Mouse (Mus musculus): ENCODE measurements around the gene Lsamp. TPM values are rescaled to one million over a fixed set of nuclear protein-coding genes. Genes with fewer than 3 reads are reported as not detected.

The Lsamp gene
- total RNA-seq, 1 experiment: not detected

- Histone ChIP-seq H3K4me3 (ENCODE audit: insufficient read depth in 1 of 2, low read depth in 1 of 2, low read length in 2 of 2, poor library complexity in 1 of 2, severe bottlenecking in 1 of 2) (no peak overlapping the region), H3K4me1 (ENCODE audit: control insufficient read depth in 2 of 2, insufficient read depth in 2 of 2, low read length in 2 of 2, poor library complexity in 1 of 2) (no peaks in the 10 kb centered on the region), H3K9ac (ENCODE audit: insufficient read depth, low read depth, low read length, poor library complexity, severe bottlenecking) (no peak overlapping the region), H3K9me3 (ENCODE audit: control insufficient read depth, insufficient read depth, low read depth, low read length) (no peaks in the 10 kb centered on the region), H3K27ac (ENCODE audit: insufficient read depth, low read depth, low read length, poor library complexity, severe bottlenecking) (no peak overlapping the region), H3K36me3 (ENCODE audit: control insufficient read depth, insufficient read depth, low read length, poor library complexity, severe bottlenecking) (no peaks in the 10 kb centered on the region)
- in situ Hi-C loops (cut with MboI; ENCODE audit: low sequenced_read_pairs in 2 of 2, unreplicated experiment in 2 of 2): no loop called here
- TF ChIP-seq ZNF384 (IDR thresholded peaks at IDR 0.05; ENCODE audit: low read depth, low read length) (no peak), MAFK (IDR thresholded peaks at IDR 0.05; ENCODE audit: insufficient read depth, low read depth, low read length) (no peak)
- no peak for DNase-seq (ENCODE audit: low read depth, low spot score)
Observed at GRCm38 (mm10) chr16:41102805-41103204, 1118.6 kb downstream of the Lsamp start.

- in situ Hi-C loops (cut with MboI; ENCODE audit: low sequenced_read_pairs in 2 of 2, unreplicated experiment in 2 of 2): no loop called here
- no peak overlapping the region for H3K9ac ChIP-seq (ENCODE audit: insufficient read depth, low read depth, low read length, poor library complexity, severe bottlenecking)
- TF ChIP-seq MAFK (IDR thresholded peaks at IDR 0.05; ENCODE audit: insufficient read depth, low read depth, low read length): no peak
- TF ChIP-seq ZNF384 (IDR thresholded peaks at IDR 0.05; ENCODE audit: low read depth, low read length): no peak
- no peak for TF ChIP-seq CHD2 (IDR thresholded peaks at IDR 0.05; ENCODE audit: low read depth, low read length)
- no peak for TF ChIP-seq ZC3H11A (IDR thresholded peaks at IDR 0.05; ENCODE audit: borderline replicate concordance, low read depth, low read length)
- no peak for TF ChIP-seq HCFC1 (IDR thresholded peaks at IDR 0.05; ENCODE audit: borderline replicate concordance, insufficient read depth, low read length)
- H3K27ac ChIP-seq (ENCODE audit: insufficient read depth, low read depth, low read length, poor library complexity, severe bottlenecking): no peak overlapping the region
- H3K9me3 ChIP-seq (ENCODE audit: control insufficient read depth, insufficient read depth, low read depth, low read length): no peaks in the 10 kb centered on the region
- H3K4me3 ChIP-seq (ENCODE audit: insufficient read depth in 1 of 2, low read depth in 1 of 2, low read length in 2 of 2, poor library complexity in 1 of 2, severe bottlenecking in 1 of 2): no peak overlapping the region
- no peaks in the 10 kb centered on the region for H3K36me3 ChIP-seq (ENCODE audit: control insufficient read depth, insufficient read depth, low read length, poor library complexity, severe bottlenecking)
- H3K4me1 ChIP-seq (ENCODE audit: control insufficient read depth in 2 of 2, insufficient read depth in 2 of 2, low read length in 2 of 2, poor library complexity in 1 of 2): no peaks in the 10 kb centered on the region
- DNase-seq (ENCODE audit: low read depth, low spot score): no peak
Observed at GRCm38 (mm10) chr16:41124361-41124760, 1140.2 kb downstream of the Lsamp start.

GRCm38 (mm10) chr16:41125051-41125450, 1140.9 kb downstream of the Lsamp start:
- Histone ChIP-seq H3K9ac (ENCODE audit: insufficient read depth, low read depth, low read length, poor library complexity, severe bottlenecking) (no peak overlapping the region), H3K4me1 (ENCODE audit: control insufficient read depth in 2 of 2, insufficient read depth in 2 of 2, low read length in 2 of 2, poor library complexity in 1 of 2) (no peaks in the 10 kb centered on the region), H3K36me3 (ENCODE audit: control insufficient read depth, insufficient read depth, low read length, poor library complexity, severe bottlenecking) (no peaks in the 10 kb centered on the region), H3K9me3 (ENCODE audit: control insufficient read depth, insufficient read depth, low read depth, low read length) (no peaks in the 10 kb centered on the region), H3K27ac (ENCODE audit: insufficient read depth, low read depth, low read length, poor library complexity, severe bottlenecking) (no peak overlapping the region), H3K4me3 (ENCODE audit: insufficient read depth in 1 of 2, low read depth in 1 of 2, low read length in 2 of 2, poor library complexity in 1 of 2, severe bottlenecking in 1 of 2) (no peak overlapping the region)
- TF ChIP-seq MAFK (IDR thresholded peaks at IDR 0.05; ENCODE audit: insufficient read depth, low read depth, low read length): no peak
- TF ChIP-seq HCFC1 (IDR thresholded peaks at IDR 0.05; ENCODE audit: borderline replicate concordance, insufficient read depth, low read length): no peak
- no peak for TF ChIP-seq ZC3H11A (IDR thresholded peaks at IDR 0.05; ENCODE audit: borderline replicate concordance, low read depth, low read length)
- TF ChIP-seq ZNF384 (IDR thresholded peaks at IDR 0.05; ENCODE audit: low read depth, low read length): no peak
- no peak for TF ChIP-seq CHD2 (IDR thresholded peaks at IDR 0.05; ENCODE audit: low read depth, low read length)
- no peak for DNase-seq (ENCODE audit: low read depth, low spot score)
- in situ Hi-C loops (cut with MboI; ENCODE audit: low sequenced_read_pairs in 2 of 2, unreplicated experiment in 2 of 2): no loop called here

- DNase-seq (ENCODE audit: low read depth, low spot score): no peak
- Histone ChIP-seq H3K4me1 (ENCODE audit: control insufficient read depth in 2 of 2, insufficient read depth in 2 of 2, low read length in 2 of 2, poor library complexity in 1 of 2) (no peaks in the 10 kb centered on the region), H3K27ac (ENCODE audit: insufficient read depth, low read depth, low read length, poor library complexity, severe bottlenecking) (no peak overlapping the region), H3K36me3 (ENCODE audit: control insufficient read depth, insufficient read depth, low read length, poor library complexity, severe bottlenecking) (no peaks in the 10 kb centered on the region), H3K4me3 (ENCODE audit: insufficient read depth in 1 of 2, low read depth in 1 of 2, low read length in 2 of 2, poor library complexity in 1 of 2, severe bottlenecking in 1 of 2) (no peak overlapping the region), H3K9ac (ENCODE audit: insufficient read depth, low read depth, low read length, poor library complexity, severe bottlenecking) (no peak overlapping the region), H3K9me3 (ENCODE audit: control insufficient read depth, insufficient read depth, low read depth, low read length) (no peaks in the 10 kb centered on the region)
- in situ Hi-C loops (cut with MboI; ENCODE audit: low sequenced_read_pairs in 2 of 2, unreplicated experiment in 2 of 2): no loop called here
- no peak for TF ChIP-seq HCFC1 (IDR thresholded peaks at IDR 0.05; ENCODE audit: borderline replicate concordance, insufficient read depth, low read length)
- TF ChIP-seq CHD2 (IDR thresholded peaks at IDR 0.05; ENCODE audit: low read depth, low read length): no peak
- no peak for TF ChIP-seq ZC3H11A (IDR thresholded peaks at IDR 0.05; ENCODE audit: borderline replicate concordance, low read depth, low read length)
- TF ChIP-seq MAFK (IDR thresholded peaks at IDR 0.05; ENCODE audit: insufficient read depth, low read depth, low read length): no peak
- TF ChIP-seq ZNF384 (IDR thresholded peaks at IDR 0.05; ENCODE audit: low read depth, low read length): no peak
Observed at GRCm38 (mm10) chr16:41131053-41131452, 1146.9 kb downstream of the Lsamp start.

GRCm38 (mm10) chr16:41172839-41173238, 1188.7 kb downstream of the Lsamp start:
- Histone ChIP-seq H3K9me3 (ENCODE audit: control insufficient read depth, insufficient read depth, low read depth, low read length) (no peaks in the 10 kb centered on the region), H3K4me1 (ENCODE audit: control insufficient read depth in 2 of 2, insufficient read depth in 2 of 2, low read length in 2 of 2, poor library complexity in 1 of 2) (no peaks in the 10 kb centered on the region), H3K9ac (ENCODE audit: insufficient read depth, low read depth, low read length, poor library complexity, severe bottlenecking) (no peak overlapping the region), H3K36me3 (ENCODE audit: control insufficient read depth, insufficient read depth, low read length, poor library complexity, severe bottlenecking) (no peaks in the 10 kb centered on the region), H3K27ac (ENCODE audit: insufficient read depth, low read depth, low read length, poor library complexity, severe bottlenecking) (no peak overlapping the region), H3K4me3 (ENCODE audit: insufficient read depth in 1 of 2, low read depth in 1 of 2, low read length in 2 of 2, poor library complexity in 1 of 2, severe bottlenecking in 1 of 2) (no peak overlapping the region)
- in situ Hi-C loops (cut with MboI; ENCODE audit: low sequenced_read_pairs in 2 of 2, unreplicated experiment in 2 of 2): no loop called here
- no peak for DNase-seq (ENCODE audit: low read depth, low spot score)
- TF ChIP-seq CHD2 (IDR thresholded peaks at IDR 0.05; ENCODE audit: low read depth, low read length) (no peak), MAFK (IDR thresholded peaks at IDR 0.05; ENCODE audit: insufficient read depth, low read depth, low read length) (no peak), HCFC1 (IDR thresholded peaks at IDR 0.05; ENCODE audit: borderline replicate concordance, insufficient read depth, low read length) (no peak), ZC3H11A (IDR thresholded peaks at IDR 0.05; ENCODE audit: borderline replicate concordance, low read depth, low read length) (no peak), ZNF384 (IDR thresholded peaks at IDR 0.05; ENCODE audit: low read depth, low read length) (no peak)
